Mouse (Mus musculus) heart, postnatal 0 days (tissue): ENCODE results near the gene Oxtr.

ENCODE experiments used
- CTCF ChIP-seq: IDR thresholded peaks from 2 replicates; pipeline ENCODE4 v1.5.1; 2016; ENCODE audit warnings: antibody characterized with exemption, control low read depth, low read depth
- EP300 ChIP-seq: IDR thresholded peaks from 2 replicates; pipeline ENCODE4 v1.6.1; 2016; ENCODE audit warnings: antibody characterized with exemption, low read depth

DNA sequence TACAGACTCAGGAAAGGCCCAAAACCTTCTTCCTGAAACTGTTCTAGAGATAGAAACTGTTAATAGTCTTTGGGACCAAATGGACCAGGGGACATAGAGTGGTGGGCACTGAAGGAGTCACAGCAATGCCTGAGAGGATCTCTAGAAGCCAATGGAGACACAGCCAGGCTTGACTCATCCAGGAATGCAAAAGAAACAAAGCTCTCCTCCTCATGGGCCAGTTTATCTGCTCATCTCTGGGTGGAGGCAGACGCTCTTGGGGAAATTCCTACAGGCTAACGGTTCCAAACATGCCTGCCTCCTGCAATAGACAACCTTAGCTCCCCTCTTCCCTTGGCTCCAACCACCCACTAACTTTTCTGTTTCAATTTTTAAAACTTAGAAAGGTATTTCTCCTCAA is 7.7 kb upstream of the Oxtr start:
- no peak for TF ChIP-seq CTCF
- no peak for TF ChIP-seq EP300
